Mouse (Mus musculus) right cerebral cortex, adult 18-20 months (tissue): ENCODE results near the gene Gm12789.
"Not testable (repeated sequence)": the region's sequence is repeated elsewhere in the genome, so short reads cannot be mapped to it uniquely, and the experiment has no call there.

Source experiments
- DNase-seq: peaks from one replicate; pipeline ENCODE4 v3.0.0; 2022; ENCODE audit warnings: mixed read lengths

Gene Gm12789

DNA sequence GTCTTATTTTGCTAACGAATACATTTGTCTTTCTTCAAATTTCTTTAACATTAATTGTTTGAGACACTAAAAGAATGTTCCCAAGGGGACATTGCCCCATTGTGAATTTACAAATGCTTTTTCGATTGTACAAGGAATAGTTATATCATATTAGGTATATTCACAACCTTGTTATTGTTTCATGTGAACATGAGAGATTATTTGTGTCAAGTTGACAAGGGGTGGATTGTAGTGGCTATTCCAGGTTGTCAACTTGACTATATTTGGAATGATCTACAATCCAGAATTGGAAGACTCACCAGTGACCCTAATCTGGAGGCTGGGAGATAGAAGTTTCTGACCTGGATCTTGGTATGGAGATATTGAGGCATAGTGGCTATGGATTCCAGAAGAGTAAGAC is at the start of gene Gm12789:
Gene Gm12789 (plus strand): TSS at position 301 of the 400 bp plus-strand sequence.
- not testable (repeated sequence) for DNase-seq

DNA sequence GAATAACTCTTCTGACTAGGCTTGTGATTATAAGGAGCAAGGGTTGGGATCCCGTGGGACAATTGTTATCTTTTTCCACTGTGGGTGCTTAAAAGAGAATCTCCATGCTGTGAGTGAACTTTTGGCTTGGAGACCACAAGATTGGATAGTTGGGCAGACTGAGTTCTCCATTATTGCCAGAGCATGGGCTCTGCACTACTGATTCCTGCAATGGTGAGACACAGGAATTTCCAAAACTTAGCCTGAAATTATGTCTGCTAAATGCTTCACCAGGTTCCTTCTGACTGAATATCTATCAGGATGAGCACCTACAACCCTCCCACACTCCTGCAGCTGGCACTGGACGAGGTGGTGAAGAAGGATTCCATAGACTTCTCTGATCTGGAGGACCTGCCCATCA is 46.3 kb upstream of the Gm12789 start, which contains the start of gene Gm12794:
Gene Gm12794 (plus strand): TSS at position 301 of the 400 bp plus-strand sequence.
- DNase-seq = not testable (repeated sequence)

DNA sequence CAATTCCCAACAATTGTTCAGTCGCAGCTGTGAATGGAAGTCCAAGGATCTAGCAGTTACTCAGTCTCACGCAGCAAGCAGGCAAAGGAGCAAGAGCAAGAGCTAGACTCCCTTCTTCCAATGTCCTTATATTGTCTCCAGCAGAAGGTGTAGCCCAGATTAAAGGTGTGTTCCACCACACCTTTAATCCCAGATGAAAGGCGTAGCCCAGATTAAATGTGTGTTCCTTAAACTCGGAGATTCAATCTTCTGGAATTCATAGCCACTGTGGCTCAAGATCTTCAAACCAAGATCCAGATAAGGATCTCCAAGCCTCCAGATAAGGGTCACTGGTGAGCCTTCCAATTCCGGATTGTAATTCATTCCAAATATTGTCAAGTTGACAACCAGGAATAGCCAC is 5.5 kb upstream of the Gm12789 start, which contains the start of gene Gm12790:
Gene Gm12790 (minus strand): TSS at position 101 of the 400 bp plus-strand sequence.
- not testable (repeated sequence) for DNase-seq

DNA sequence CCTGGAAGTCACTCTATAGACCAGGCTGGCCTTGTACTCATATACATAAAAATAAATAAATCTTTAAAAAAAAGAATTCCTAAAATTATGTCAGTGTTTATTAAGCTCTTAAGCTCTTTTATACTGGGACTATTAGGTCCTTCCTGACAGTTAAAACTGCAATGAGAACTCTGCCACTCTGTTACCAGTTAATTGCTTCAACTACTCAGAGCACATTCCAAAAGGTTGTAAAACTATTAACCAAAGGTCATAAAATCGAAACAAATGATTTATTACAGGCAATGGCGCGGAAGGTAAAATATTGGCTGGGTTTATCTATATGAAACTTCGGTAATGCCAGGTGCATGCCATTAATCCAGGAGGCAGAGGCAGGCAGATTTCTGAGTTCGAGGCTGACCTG is 748 bp upstream of the Gm12789 start:
- DNase-seq = no peak

DNA sequence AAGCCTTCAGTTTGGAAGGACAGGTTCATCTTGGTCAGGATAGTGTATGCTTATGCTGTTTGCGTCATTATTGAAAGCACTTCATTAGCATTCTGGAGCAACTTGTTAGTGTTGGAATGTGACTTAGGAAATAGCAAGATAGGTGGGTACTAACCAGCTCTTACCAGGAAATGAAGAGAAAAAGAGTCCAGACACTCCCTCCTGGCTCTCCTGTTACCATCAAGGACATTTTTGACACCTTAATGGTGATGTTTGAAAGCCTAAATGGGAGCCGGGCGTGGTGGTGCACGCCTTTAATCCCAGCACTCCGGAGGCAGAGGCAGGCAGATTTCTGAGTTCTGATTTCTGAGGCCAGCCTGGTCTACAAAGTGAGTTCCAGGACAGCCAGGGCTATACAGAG is 11.0 kb downstream of the Gm12789 start:
- no peak for DNase-seq

DNA sequence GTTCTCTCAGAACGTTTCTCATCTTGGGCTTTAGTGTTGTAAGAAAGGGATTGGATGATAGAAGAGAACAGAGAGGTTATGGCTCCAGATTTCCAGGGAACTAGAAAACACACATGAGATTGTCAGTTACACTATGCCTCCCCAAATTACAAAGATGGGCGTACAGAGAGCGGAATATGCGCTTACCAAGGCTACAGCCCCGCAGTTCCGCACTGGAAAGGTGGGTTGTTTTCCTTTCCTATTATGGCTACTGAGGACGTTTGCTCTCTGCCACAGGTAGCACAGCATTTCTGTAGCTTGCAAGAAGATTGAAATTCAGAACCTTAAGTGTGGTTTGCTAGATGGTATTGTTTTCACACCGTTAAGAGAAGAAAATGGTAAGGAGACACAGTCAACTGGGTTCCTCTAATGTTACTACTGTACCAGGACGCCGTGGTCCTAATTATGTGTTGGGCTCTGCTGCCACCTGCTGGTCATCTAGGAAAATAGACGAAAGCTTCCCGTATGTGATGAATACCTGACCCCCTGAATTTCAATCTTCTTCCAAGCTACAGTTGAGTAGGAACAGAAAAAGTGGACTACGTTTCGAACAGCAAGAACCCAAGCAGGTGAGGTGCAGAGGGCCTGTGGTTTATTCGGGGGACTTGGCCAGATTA is 12.0 kb downstream of the Gm12789 start:
- DNase-seq = peak; percentile 79

DNA sequence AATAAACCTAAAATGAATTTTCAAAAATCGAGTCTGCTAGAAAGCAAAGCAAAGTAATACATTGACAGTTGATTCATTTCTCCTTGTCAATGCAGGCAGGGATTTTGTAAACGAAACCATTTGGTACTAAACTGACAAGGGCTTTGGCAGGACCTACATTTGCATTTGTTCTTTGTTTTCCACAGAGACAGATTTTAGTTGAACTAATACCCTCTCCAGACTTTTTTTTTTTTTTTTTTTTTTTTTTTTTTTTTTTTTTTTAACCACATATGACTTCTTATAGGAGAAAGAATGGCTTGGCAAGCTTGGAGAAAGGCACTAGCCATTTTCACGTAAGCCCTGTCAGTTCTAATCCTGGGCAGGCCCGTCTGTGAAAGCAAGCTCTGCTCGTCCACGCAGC is 40.2 kb downstream of the Gm12789 start:
- DNase-seq = no peak
